Mouse (Mus musculus) testis, adult 2 months (tissue): ENCODE data around the gene Ankrd24. TPM values are rescaled to one million over a fixed set of nuclear protein-coding genes. Genes with fewer than 3 reads are reported as not detected.

Experiments used
- H3K27ac ChIP-seq: fragments of 200-500 bp; 2 replicates; pipeline ENCODE4 v1.5.1; 2012; ENCODE audit warnings: low read depth, low read length; ENCODE audit not compliant: control insufficient read depth, insufficient read depth
- H3K27me3 ChIP-seq: fragments of 200-500 bp; 2 replicates; pipeline ENCODE4 v1.6.1; 2012; ENCODE audit warnings: mild to moderate bottlenecking, low read length, moderate library complexity; ENCODE audit not compliant: control insufficient read depth, insufficient read depth
- H3K36me3 ChIP-seq: fragments of 200-500 bp; 2 replicates; pipeline ENCODE4 v1.6.1; 2012; ENCODE audit warnings: mild to moderate bottlenecking, low read length; ENCODE audit not compliant: control insufficient read depth, insufficient read depth
- H3K4me1 ChIP-seq: fragments of 200-500 bp; 2 replicates; pipeline ENCODE4 v1.6.1; 2012; ENCODE audit warnings: low read length; ENCODE audit not compliant: control insufficient read depth, insufficient read depth
- H3K4me3 ChIP-seq: fragments of 200-500 bp; 2 replicates; pipeline ENCODE4 v1.5.1; 2012; ENCODE audit warnings: low read depth, mild to moderate bottlenecking, low read length, moderate library complexity, mixed read lengths; ENCODE audit not compliant: control insufficient read depth
- CTCF ChIP-seq: fragments of 200-500 bp; IDR thresholded peaks from 2 replicates; pipeline ENCODE4 v1.5.1; 2012; ENCODE audit warnings: low read depth, mild to moderate bottlenecking, inconsistent platforms, low read length, moderate library complexity; ENCODE audit not compliant: control insufficient read depth, insufficient read depth, insufficient replicate concordance
- POLR2A ChIP-seq: fragments of 200-500 bp; IDR thresholded peaks from 2 replicates; pipeline ENCODE4 v1.6.1; 2012; ENCODE audit warnings: low read depth, mild to moderate bottlenecking, inconsistent platforms, low read length, moderate library complexity; ENCODE audit not compliant: control insufficient read depth
- polyA plus RNA-seq: library from polyadenylated mRNA; depleted of rRNA; stranded (reverse); fragments of >200 nt; gene quantifications from 2 replicates; pipeline ENCODE4 v1.2.3, GENCODE M21; 2012

Ankrd24 gene
- polyA plus RNA-seq, 1 experiment: 20.4 TPM

GRCm38 (mm10) chr10:81641566-81641965 lies 13.2 kb downstream of the Ankrd24 start:
- no peak overlapping the region for H3K4me3 ChIP-seq
- H3K36me3 ChIP-seq: no peaks in the 10 kb centered on the region
- TF ChIP-seq CTCF (no peak), POLR2A (no peak)
- H3K4me1 ChIP-seq: peaks cover 25% of the 10 kb centered on the region
- no peak overlapping the region for H3K27ac ChIP-seq
- no peaks in the 10 kb centered on the region for H3K27me3 ChIP-seq

- no peaks in the 10 kb centered on the region for H3K36me3 ChIP-seq
- no peak overlapping the region for H3K4me3 ChIP-seq
- no peaks in the 10 kb centered on the region for H3K27me3 ChIP-seq
- TF ChIP-seq POLR2A: no peak
- H3K4me1 ChIP-seq: peaks cover 24% of the 10 kb centered on the region
- no peak overlapping the region for H3K27ac ChIP-seq
Observed at GRCm38 (mm10) chr10:81641978-81642647, 13.8 kb downstream of the Ankrd24 start.

- Histone ChIP-seq H3K27me3 (no peaks in the 10 kb centered on the region), H3K4me1 (peaks cover 24% of the 10 kb centered on the region), H3K4me3 (peak overlapping the region; percentile 89), H3K27ac (peak overlapping the region; percentile 88), H3K36me3 (no peaks in the 10 kb centered on the region)
- TF ChIP-seq CTCF (no peak), POLR2A (no peak)
Observed at GRCm38 (mm10) chr10:81642648-81643448, 14.5 kb downstream of the Ankrd24 start.

GRCm38 (mm10) chr10:81643449-81644055 lies 15.2 kb downstream of the Ankrd24 start:
- Histone ChIP-seq H3K4me1 (peaks cover 24% of the 10 kb centered on the region), H3K4me3 (peak overlapping the region; percentile 89), H3K36me3 (no peaks in the 10 kb centered on the region), H3K27ac (peak overlapping the region; percentile 88), H3K27me3 (no peaks in the 10 kb centered on the region)
- peak; percentile 68 for TF ChIP-seq POLR2A
- peak; percentile 12; the same call in 1 of the 2 replicates for TF ChIP-seq CTCF

GRCm38 (mm10) chr10:81644162-81644561 lies 15.8 kb downstream of the Ankrd24 start:
- Histone ChIP-seq H3K36me3 (no peaks in the 10 kb centered on the region), H3K4me1 (peaks cover 24% of the 10 kb centered on the region), H3K27me3 (no peaks in the 10 kb centered on the region), H3K4me3 (no peak overlapping the region), H3K27ac (no peak overlapping the region)
- TF ChIP-seq POLR2A (no peak), CTCF (no peak)

GRCm38 (mm10) chr10:81644716-81645115 lies 16.4 kb downstream of the Ankrd24 start:
- Histone ChIP-seq H3K4me1 (peaks cover 24% of the 10 kb centered on the region), H3K4me3 (no peak overlapping the region), H3K27ac (no peak overlapping the region), H3K27me3 (no peaks in the 10 kb centered on the region), H3K36me3 (no peaks in the 10 kb centered on the region)
- no peak for TF ChIP-seq CTCF
- no peak for TF ChIP-seq POLR2A

GRCm38 (mm10) chr10:81645391-81645790 lies 17.1 kb downstream of the Ankrd24 start:
- no peaks in the 10 kb centered on the region for H3K36me3 ChIP-seq
- H3K4me1 ChIP-seq: peaks cover 24% of the 10 kb centered on the region
- H3K27me3 ChIP-seq: no peaks in the 10 kb centered on the region
- TF ChIP-seq POLR2A (no peak), CTCF (no peak)
- H3K4me3 ChIP-seq: no peak overlapping the region
- no peak overlapping the region for H3K27ac ChIP-seq
